Mouse (Mus musculus) liver, adult 2 months (tissue): ENCODE data around the gene Tmem30c. TPM values are rescaled to one million over a fixed set of nuclear protein-coding genes. Genes with fewer than 3 reads are reported as not detected.

Experiments
- DNase-seq: peaks from one replicate; pipeline ENCODE4 v3.0.0-alpha.2; 2011; ENCODE audit warnings: low read depth, low spot score; ENCODE audit errors: extremely low read depth
- H3K27ac ChIP-seq: fragments of 200-500 bp; replicated peaks from 2 replicates; pipeline ENCODE4 v1.5.1; 2012; ENCODE audit warnings: low read depth, mild to moderate bottlenecking, control low read depth, inconsistent platforms, low read length; ENCODE audit not compliant: insufficient read depth
- H3K27me3 ChIP-seq: fragments of 200-500 bp; 2 replicates; pipeline ENCODE4 v1.6.1; 2012; ENCODE audit warnings: mild to moderate bottlenecking, moderate library complexity, low read length, inconsistent platforms; ENCODE audit not compliant: control insufficient read depth, insufficient read depth
- H3K36me3 ChIP-seq: fragments of 200-500 bp; 2 replicates; pipeline ENCODE4 v1.6.1; 2012; ENCODE audit warnings: low read length, inconsistent platforms; ENCODE audit not compliant: control insufficient read depth, insufficient read depth
- H3K4me1 ChIP-seq: fragments of 200-500 bp; 2 replicates; pipeline ENCODE4 v1.6.1; 2011; ENCODE audit warnings: low read length; ENCODE audit not compliant: control insufficient read depth, insufficient read depth
- H3K4me3 ChIP-seq: fragments of 200-500 bp; 2 replicates; pipeline ENCODE4 v1.5.1; 2011; ENCODE audit warnings: low read depth, mild to moderate bottlenecking, control low read depth, low read length, moderate library complexity; ENCODE audit not compliant: insufficient read depth
- H3K79me2 ChIP-seq: fragments of 200-500 bp; 2 replicates; pipeline ENCODE4 v1.6.1; 2012; ENCODE audit warnings: inconsistent platforms, mild to moderate bottlenecking, low read length, moderate library complexity; ENCODE audit not compliant: control insufficient read depth, insufficient read depth
- H3K9ac ChIP-seq: fragments of 200-500 bp; 2 replicates; pipeline ENCODE4 v1.6.1; 2012; ENCODE audit warnings: low read depth, mild to moderate bottlenecking, control low read depth, inconsistent platforms, low read length
- CTCF ChIP-seq: fragments of 200-500 bp; IDR thresholded peaks from 2 replicates; pipeline ENCODE4 v1.5.1; 2011; ENCODE audit warnings: low read depth, low read length, control low read depth
- POLR2A ChIP-seq: fragments of 200-500 bp; IDR thresholded peaks from 2 replicates; pipeline ENCODE4 v1.6.1; 2011; ENCODE audit warnings: low read length, control low read depth; ENCODE audit not compliant: insufficient read depth; ENCODE audit errors: extremely low read depth
- WGBS: fragments of 180-500 bp; shearing (Covaris S2); methylation state at CpG from one replicate; pipeline ENCODE4 v1.1.7; 2018; 5-methylcytosine and 5-hydroxymethylcytosine counted together
- polyA plus RNA-seq: library from polyadenylated mRNA; depleted of rRNA; stranded (reverse); fragments of >200 nt; gene quantifications from 2 replicates; pipeline ENCODE4 v1.2.3, GENCODE M21; 2012
- total RNA-seq: library from RNA; depleted of rRNA; stranded (reverse); fragments of >200 nt; gene quantifications from 2 replicates; pipeline ENCODE4 v1.2.3, GENCODE M21; 2014

The Tmem30c gene
- total and polyA plus RNA-seq, 2 experiments: not detected

DNA sequence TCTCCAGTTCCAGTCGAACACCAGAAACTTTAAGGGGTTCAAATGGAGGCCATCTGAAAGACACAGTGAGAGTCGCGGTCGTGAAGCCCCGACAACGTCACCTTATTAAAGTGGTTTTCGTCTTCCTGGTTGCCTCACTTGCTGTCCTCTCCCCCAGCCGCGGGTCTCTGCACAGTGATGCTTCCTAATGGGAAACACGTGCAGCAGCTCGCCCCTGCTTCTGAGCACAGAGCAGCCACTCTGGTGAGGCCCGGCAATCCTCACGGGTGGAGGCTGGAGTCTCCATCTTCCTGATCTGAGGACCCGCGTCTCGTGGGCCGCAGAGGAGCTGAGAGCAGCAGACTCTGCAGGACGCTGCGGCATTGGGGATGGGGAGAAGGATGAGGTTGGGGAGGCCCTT is 11.1 kb upstream of the Tmem30c start:
- TF ChIP-seq CTCF: no peak
- no peak for TF ChIP-seq POLR2A
- no peak overlapping the region for H3K9ac ChIP-seq
- no peaks in the 10 kb centered on the region for H3K27me3 ChIP-seq
- H3K4me3 ChIP-seq: no peak overlapping the region
- H3K27ac ChIP-seq: no peak overlapping the region
- H3K36me3 ChIP-seq: no peaks in the 10 kb centered on the region
- no peaks in the 10 kb centered on the region for H3K79me2 ChIP-seq
- no peaks in the 10 kb centered on the region for H3K4me1 ChIP-seq
- DNase-seq: no peak
- 85% methylated on average over 19 of the region's 19 CpGs for WGBS

DNA sequence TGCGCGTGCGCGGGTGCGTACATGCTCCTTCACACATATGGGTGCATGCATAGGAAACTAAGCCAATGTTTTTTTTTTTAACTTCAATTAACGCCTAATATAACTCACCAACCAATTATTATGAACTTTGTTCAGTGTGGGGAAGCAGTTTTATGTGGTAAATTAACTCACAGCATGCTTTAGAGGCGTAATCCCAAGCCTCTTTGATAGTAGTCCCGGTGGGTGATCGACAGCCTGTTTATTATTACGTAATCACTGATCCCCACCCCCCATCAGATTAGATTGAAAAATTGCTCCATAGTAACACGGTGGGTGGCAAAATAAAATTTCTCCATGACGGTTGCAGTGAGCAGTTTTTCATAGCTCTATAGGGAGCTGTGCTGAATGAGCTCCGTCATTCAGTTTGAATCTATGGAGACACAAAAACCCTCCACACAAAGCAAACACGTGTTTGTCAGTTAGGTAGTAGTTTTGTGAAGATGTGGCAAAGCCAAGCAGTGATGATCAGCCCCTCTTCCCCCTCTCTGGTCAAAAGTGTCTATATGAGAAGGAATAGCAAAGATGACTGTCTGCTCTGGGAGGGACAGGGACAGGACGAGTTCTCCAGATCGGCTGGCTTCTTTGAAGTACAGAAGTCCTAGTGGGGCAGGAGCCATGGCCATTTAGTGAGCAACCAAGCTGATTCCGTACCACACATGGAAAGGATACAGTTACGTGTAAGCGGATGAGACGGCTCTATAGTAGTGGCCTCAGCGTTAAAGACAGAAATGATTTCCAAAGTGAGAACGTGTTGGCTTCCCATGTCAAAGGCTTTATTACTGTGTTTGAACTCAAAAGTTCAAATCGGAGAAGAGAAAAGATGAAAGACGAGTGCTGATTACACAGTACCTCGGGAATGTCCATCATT is 10.4 kb upstream of the Tmem30c start:
- no peak for TF ChIP-seq POLR2A
- H3K79me2 ChIP-seq: no peaks in the 10 kb centered on the region

GRCm38 (mm10) chr16:57301512-57302115 is 8.9 kb upstream of the Tmem30c start:
- 77% methylated on average over 9 of the region's 9 CpGs for WGBS
- H3K79me2 ChIP-seq: no peaks in the 10 kb centered on the region
- no peak overlapping the region for H3K27ac ChIP-seq

More for the DNA sequence above, 10.4 kb upstream of the Tmem30c start:
- H3K36me3 ChIP-seq: no peaks in the 10 kb centered on the region
- WGBS: 94% methylated on average over 25 of the region's 25 CpGs
- no peak overlapping the region for H3K4me3 ChIP-seq
- H3K27ac ChIP-seq: no peak overlapping the region
- no peaks in the 10 kb centered on the region for H3K4me1 ChIP-seq
- H3K27me3 ChIP-seq: no peaks in the 10 kb centered on the region
- H3K9ac ChIP-seq: no peak overlapping the region
- DNase-seq: no peak

GRCm38 (mm10) chr16:57295216-57295934 is 2.7 kb upstream of the Tmem30c start:
- Histone ChIP-seq H3K4me1 (no peaks in the 10 kb centered on the region), H3K4me3 (no peak overlapping the region), H3K27ac (no peak overlapping the region), H3K79me2 (no peaks in the 10 kb centered on the region), H3K9ac (no peak overlapping the region), H3K27me3 (no peaks in the 10 kb centered on the region), H3K36me3 (no peaks in the 10 kb centered on the region)
- DNase-seq: no peak
- WGBS: 82% methylated on average over 10 of the region's 10 CpGs
- TF ChIP-seq POLR2A: no peak
- TF ChIP-seq CTCF: no peak

More at GRCm38 (mm10) chr16:57301512-57302115, 8.9 kb upstream of the Tmem30c start:
- no peak overlapping the region for H3K4me3 ChIP-seq
- DNase-seq: peak; percentile 5
- TF ChIP-seq CTCF (no peak), POLR2A (no peak)
- H3K36me3 ChIP-seq: no peaks in the 10 kb centered on the region
- H3K27me3 ChIP-seq: no peaks in the 10 kb centered on the region
- no peak overlapping the region for H3K9ac ChIP-seq
- no peaks in the 10 kb centered on the region for H3K4me1 ChIP-seq

GRCm38 (mm10) chr16:57292296-57292695 is 369 bp downstream of the Tmem30c start:
- Histone ChIP-seq H3K9ac (no peak overlapping the region), H3K27me3 (no peaks in the 10 kb centered on the region), H3K4me1 (no peaks in the 10 kb centered on the region), H3K27ac (no peak overlapping the region), H3K79me2 (no peaks in the 10 kb centered on the region), H3K36me3 (no peaks in the 10 kb centered on the region), H3K4me3 (no peak overlapping the region)
- no peak for DNase-seq
- TF ChIP-seq CTCF: no peak
- no peak for TF ChIP-seq POLR2A
- 69% methylated on average over 4 of the region's 4 CpGs for WGBS
